Mouse (Mus musculus): ENCODE data around the gene Magi2.
A peak's percentile ranks its signal among the peaks of the same experiment; 100 is the strongest.

Gene Magi2

GRCm38 (mm10) chr5:20654766-20655472 is 1428.1 kb downstream of the Magi2 start:
- DNase-seq (ENCODE audit: low read depth, low spot score): no peak

GRCm38 (mm10) chr5:20657056-20657455 is 1430.2 kb downstream of the Magi2 start:
- DNase-seq (ENCODE audit: low read depth, low spot score): no peak

GRCm38 (mm10) chr5:20667601-20668000 is 1440.8 kb downstream of the Magi2 start:
- no peak for DNase-seq (ENCODE audit: low read depth, low spot score)

- no peak for DNase-seq (ENCODE audit: low read depth, low spot score)
These were observed 1442.0 kb downstream of the Magi2 start for GRCm38 (mm10) chr5:20668736-20669355.

GRCm38 (mm10) chr5:20669456-20669855 is 1442.6 kb downstream of the Magi2 start:
- no peak for DNase-seq (ENCODE audit: low read depth, low spot score)

GRCm38 (mm10) chr5:20671826-20672225 is 1445.0 kb downstream of the Magi2 start:
- DNase-seq (ENCODE audit: low read depth, low spot score): no peak

GRCm38 (mm10) chr5:20674523-20674922 is 1447.7 kb downstream of the Magi2 start:
- no peak for DNase-seq (ENCODE audit: low read depth, low spot score)

- peak; percentile 26 for DNase-seq (ENCODE audit: low read depth, low spot score)
These were observed 1448.4 kb downstream of the Magi2 start for GRCm38 (mm10) chr5:20675163-20675665.

- DNase-seq (ENCODE audit: low read depth, low spot score): peak; percentile 62
These were observed 1449.5 kb downstream of the Magi2 start for GRCm38 (mm10) chr5:20676193-20676871.

GRCm38 (mm10) chr5:20677246-20677645 is 1450.4 kb downstream of the Magi2 start:
- DNase-seq (ENCODE audit: low read depth, low spot score): no peak

GRCm38 (mm10) chr5:20678573-20678972 is 1451.7 kb downstream of the Magi2 start:
- DNase-seq (ENCODE audit: low read depth, low spot score): no peak

GRCm38 (mm10) chr5:20679920-20680319 is 1453.1 kb downstream of the Magi2 start:
- no peak for DNase-seq (ENCODE audit: low read depth, low spot score)

GRCm38 (mm10) chr5:20680833-20681530 is 1454.1 kb downstream of the Magi2 start:
- DNase-seq (ENCODE audit: low read depth, low spot score): no peak

GRCm38 (mm10) chr5:20681660-20682059 is 1454.8 kb downstream of the Magi2 start:
- no peak for DNase-seq (ENCODE audit: low read depth, low spot score)

- no peak for DNase-seq (ENCODE audit: low read depth, low spot score)
These were observed 1455.4 kb downstream of the Magi2 start for GRCm38 (mm10) chr5:20682208-20682607.

GRCm38 (mm10) chr5:20684112-20684511 is 1457.3 kb downstream of the Magi2 start:
- DNase-seq (ENCODE audit: low read depth, low spot score): no peak

- DNase-seq (ENCODE audit: low read depth, low spot score): no peak
These were observed 1465.4 kb downstream of the Magi2 start for GRCm38 (mm10) chr5:20692230-20692629.

- DNase-seq (ENCODE audit: low read depth, low spot score): no peak
These were observed 1472.3 kb downstream of the Magi2 start for GRCm38 (mm10) chr5:20699116-20699515.

- DNase-seq (ENCODE audit: low read depth, low spot score): peak; percentile 87
These were observed 1474.9 kb downstream of the Magi2 start for GRCm38 (mm10) chr5:20701483-20702421.

GRCm38 (mm10) chr5:20702480-20703303 is 1475.9 kb downstream of the Magi2 start:
- DNase-seq (ENCODE audit: low read depth, low spot score): peak; percentile 45

All from forelimb bud, embryonic 11.5 days (tissue).